Mouse (Mus musculus) neural tube, embryonic 14.5 days (tissue): ENCODE measurements around the gene Gm10139. TPM values are rescaled to one million over a fixed set of nuclear protein-coding genes. Genes with fewer than 3 reads are reported as not detected.
"Not testable (repeated sequence)": the region's sequence is repeated elsewhere in the genome, so short reads cannot be mapped to it uniquely, and the experiment has no call there.

Experiments
- ATAC-seq: fragments of 200-750 bp; cut with Nextera tagmentation; 2 replicates; pipeline ENCODE4 v1.8.0; 2017; ENCODE audit warnings: low read depth, mild to moderate bottlenecking, moderate TSS enrichment, moderate library complexity
- H3K27ac ChIP-seq: fragments of 300-500 bp; sonication (generic); 2 replicates; pipeline ENCODE4 v1.5.1; 2014; ENCODE audit warnings: low read depth, mild to moderate bottlenecking, control low read depth, low read length, moderate library complexity, mixed read lengths
- H3K27me3 ChIP-seq: fragments of 300-500 bp; sonication (generic); 2 replicates; pipeline ENCODE4 v1.6.1; 2014; ENCODE audit warnings: low read length; ENCODE audit not compliant: control insufficient read depth, insufficient read depth
- H3K36me3 ChIP-seq: fragments of 300-500 bp; sonication (generic); 2 replicates; pipeline ENCODE4 v1.6.1; 2014; ENCODE audit warnings: low read length, mixed read lengths; ENCODE audit not compliant: control insufficient read depth, insufficient read depth
- H3K4me1 ChIP-seq: fragments of 300-500 bp; sonication (generic); 2 replicates; pipeline ENCODE4 v1.6.1; 2014; ENCODE audit warnings: low read length; ENCODE audit not compliant: control insufficient read depth, insufficient read depth
- H3K4me2 ChIP-seq: fragments of 300-500 bp; sonication (generic); 2 replicates; pipeline ENCODE4 v1.6.1; 2014; ENCODE audit warnings: mild to moderate bottlenecking, low read depth, low read length, control low read depth
- H3K4me3 ChIP-seq: fragments of 300-500 bp; sonication (generic); 2 replicates; pipeline ENCODE4 v1.5.1; 2014; ENCODE audit warnings: low read depth, low read length, control low read depth, mixed read lengths
- H3K9ac ChIP-seq: fragments of 300-500 bp; sonication (generic); replicated peaks from 2 replicates; pipeline ENCODE4 v1.6.1; 2014; ENCODE audit warnings: low read depth, mild to moderate bottlenecking, control low read depth, low read length, mixed read lengths
- H3K9me3 ChIP-seq: fragments of 300-500 bp; sonication (generic); 2 replicates; pipeline ENCODE4 v1.6.1; 2016; ENCODE audit warnings: low read length; ENCODE audit not compliant: control insufficient read depth
- WGBS: fragments of 180-500 bp; shearing (Covaris S2); extraction: QIAGEN DNeasy Blood & Tissue Kit; methylation state at CpG from one replicate; pipeline ENCODE4 v1.1.7; 2014; 5-methylcytosine and 5-hydroxymethylcytosine counted together
- polyA plus RNA-seq: library from polyadenylated mRNA; unstranded; fragments of >200 nt; fragmentation: Nextera tagmentation; extraction: Ambion mirVana; gene quantifications from 2 replicates; pipeline ENCODE4 v1.2.1, GENCODE M21; 2014

The Gm10139 gene
- polyA plus RNA-seq: not detected in 2 replicates

DNA sequence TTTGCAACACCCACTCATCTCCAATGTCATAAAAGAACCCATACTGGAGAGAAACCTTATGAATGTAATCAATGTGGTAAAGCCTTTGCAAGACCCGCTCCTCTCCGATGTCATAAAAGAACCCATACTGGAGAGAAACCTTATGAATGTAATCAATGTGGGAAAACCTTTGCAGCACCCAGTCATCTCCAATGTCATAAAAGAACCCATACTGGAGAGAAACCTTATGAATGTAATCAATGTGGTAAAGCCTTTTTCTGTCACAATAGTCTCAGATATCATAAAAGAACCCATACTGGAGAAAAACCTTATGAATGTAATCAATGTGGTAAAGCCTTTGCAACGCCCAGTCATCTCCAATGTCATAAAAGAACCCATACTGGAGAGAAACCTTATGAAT, at the start of gene Gm10139:
Gene Gm10139 (plus strand): TSS at position 301 of the 400 bp plus-strand sequence.
- not testable (repeated sequence) for H3K4me1 ChIP-seq, H3K9me3 ChIP-seq, H3K27me3 ChIP-seq, H3K9ac ChIP-seq, H3K36me3 ChIP-seq, H3K4me3 ChIP-seq, ATAC-seq, H3K27ac ChIP-seq, H3K4me2 ChIP-seq
- 83% methylated on average over 1 of the region's 3 CpGs for WGBS

DNA sequence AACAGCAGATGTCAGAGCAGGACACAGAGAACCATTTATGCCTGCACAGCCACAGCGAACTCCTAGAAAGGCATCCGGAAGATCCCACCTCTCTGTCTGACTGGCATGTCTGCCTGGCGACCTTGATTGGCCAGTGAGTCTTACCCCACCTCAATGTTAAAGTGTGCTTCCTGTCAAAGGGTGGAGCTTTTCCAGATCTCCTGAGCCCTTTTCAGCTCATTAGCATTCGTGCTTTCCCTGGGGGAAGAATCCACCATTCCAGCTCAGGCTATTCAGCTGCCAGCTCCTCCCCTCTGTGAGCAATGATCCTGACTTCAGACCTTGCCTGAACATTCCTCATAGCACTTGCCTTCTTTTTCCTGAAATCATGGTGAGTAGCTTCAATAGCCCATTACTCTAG, 45.2 kb downstream of the Gm10139 start:
- not testable (repeated sequence) for H3K4me2 ChIP-seq, H3K27me3 ChIP-seq, H3K27ac ChIP-seq, H3K36me3 ChIP-seq, ATAC-seq, H3K4me3 ChIP-seq, H3K4me1 ChIP-seq, H3K9ac ChIP-seq, H3K9me3 ChIP-seq
- 82% methylated on average over 4 of the region's 4 CpGs for WGBS

Other genes with a start within 250 kb of the Gm10139 start
- 26.2 and 29.6 TPM in 2 replicates for gene Zfp369, start 233.9 kb upstream of the Gm10139 start, polyA plus RNA-seq